Mouse (Mus musculus) lung, postnatal 0 days (tissue): ENCODE data around the gene Cggbp1.

Source experiments
- CTCF ChIP-seq: IDR thresholded peaks from 2 replicates; pipeline ENCODE4 v1.5.1; 2016; ENCODE audit warnings: antibody characterized with exemption, mild to moderate bottlenecking
- EP300 ChIP-seq: IDR thresholded peaks from 2 replicates; pipeline ENCODE4 v1.6.1; 2016; ENCODE audit warnings: antibody characterized with exemption, mild to moderate bottlenecking, control low read depth

- TF ChIP-seq EP300 (no peak), CTCF (no peak)
Measured at GRCm38 (mm10) chr16:64817094-64817765, 34.6 kb upstream of the Cggbp1 start.
